Mouse (Mus musculus) brain, embryonic 14.5 days (tissue): ENCODE measurements around the gene Lhb.

Experiments used
- CTCF ChIP-seq: fragments of 200-500 bp; IDR thresholded peaks from 2 replicates; pipeline ENCODE4 v1.5.1; 2012; ENCODE audit warnings: inconsistent platforms, mild to moderate bottlenecking, moderate library complexity, borderline replicate concordance; ENCODE audit not compliant: insufficient read depth, insufficient read length; ENCODE audit errors: extremely low read depth
- POLR2A ChIP-seq: fragments of 200-500 bp; IDR thresholded peaks from 2 replicates; pipeline ENCODE4 v1.6.1; 2012; ENCODE audit warnings: mild to moderate bottlenecking, inconsistent platforms, borderline replicate concordance; ENCODE audit not compliant: poor library complexity, insufficient read depth, insufficient read length, severe bottlenecking; ENCODE audit errors: extremely low read depth

DNA sequence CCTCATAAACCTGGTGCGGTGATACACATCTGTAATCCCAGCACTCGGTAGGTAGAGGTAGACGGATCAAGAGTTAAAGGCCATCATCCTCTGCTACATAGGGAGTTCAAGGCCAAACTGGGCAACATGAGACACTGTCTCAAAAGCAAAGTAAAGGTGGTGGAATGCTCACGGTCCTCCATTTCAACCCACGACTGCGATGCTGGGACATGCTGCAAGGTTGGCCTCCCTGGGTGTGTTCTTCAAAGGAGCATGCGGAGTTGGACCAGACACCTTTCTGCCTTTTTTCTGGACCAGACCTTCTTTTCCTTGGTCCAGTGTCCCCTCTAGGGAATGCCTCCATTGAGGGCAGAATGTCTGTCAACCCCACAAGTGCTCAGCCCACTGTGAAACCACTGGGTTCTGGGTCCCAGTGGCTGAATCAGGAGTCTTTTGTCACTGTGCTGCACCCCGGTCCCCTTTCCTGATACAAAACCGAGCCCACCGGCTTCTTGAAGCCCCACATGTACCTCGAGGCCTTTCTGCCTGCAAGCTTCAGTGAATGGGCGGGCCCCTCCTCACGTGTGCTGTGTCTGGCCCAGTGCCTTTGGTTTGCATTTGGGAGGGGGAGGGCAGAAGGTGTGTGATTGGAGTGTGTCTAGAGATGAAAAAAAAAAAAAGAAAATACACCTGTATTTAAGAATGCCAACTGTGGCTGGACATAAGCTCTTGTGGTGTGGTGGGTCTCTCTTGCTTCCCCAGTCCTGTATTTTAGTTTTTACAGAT, 35.5 kb downstream of the Lhb start:
- TF ChIP-seq POLR2A (no peak), CTCF (no peak)
